Mouse (Mus musculus): ENCODE measurements around the gene Kcnh2. TPM values are rescaled to one million over a fixed set of nuclear protein-coding genes. Genes with fewer than 3 reads are reported as not detected.
A peak's percentile ranks its signal among the peaks of the same experiment; 100 is the strongest.

The Kcnh2 gene
- total and polyA plus RNA-seq, 3 experiments, result 1.8 to 6.8 TPM; not detected in 1

DNA sequence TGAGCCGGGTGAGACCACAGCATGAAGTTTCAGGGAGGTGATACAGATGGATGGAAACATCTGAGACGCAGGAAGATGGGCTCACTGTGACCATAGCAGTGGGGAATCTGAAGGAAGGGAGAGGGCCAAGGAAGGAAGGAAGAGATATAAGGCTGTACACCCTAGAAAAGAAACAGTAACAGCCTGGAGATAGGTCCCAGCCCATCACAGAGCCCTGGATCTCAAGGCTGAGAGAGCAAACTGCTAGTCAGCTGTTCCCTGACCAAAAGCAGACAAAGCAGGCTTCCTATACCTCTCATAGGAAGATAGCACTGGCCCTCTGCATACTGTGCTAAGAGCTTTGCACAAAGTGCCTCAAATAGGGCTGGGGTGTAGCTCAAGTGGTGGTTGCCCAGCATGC, 27.3 kb upstream of the Kcnh2 start (continued):
- TF ChIP-seq ELF1 (IDR thresholded peaks at IDR 0.05; ENCODE audit: low read depth, low read length), result no peak
- TF ChIP-seq CTCF (IDR thresholded peaks at IDR 0.05 in 2 of 3, conservative IDR thresholded peaks at IDR 0.05 in 1 of 3; ENCODE audit: control insufficient read depth in 1 of 3, insufficient read depth in 1 of 3, low read depth in 2 of 3, low read length in 3 of 3, poor library complexity in 1 of 3, severe bottlenecking in 1 of 3), result no peak
- 0 out of 2 replicates have a peak, but pooled peaks have one; percentile 21 for TF ChIP-seq MYB (IDR thresholded peaks at IDR 0.05; ENCODE audit: low read depth, low read length)
- no peak; the same call in 1 of the 2 replicates for TF ChIP-seq HCFC1 (IDR thresholded peaks at IDR 0.05; ENCODE audit: low read depth, low read length)
- TF ChIP-seq ZC3H11A (IDR thresholded peaks at IDR 0.05; ENCODE audit: low read depth, low read length), result no peak
- TF ChIP-seq ZMIZ1 (IDR thresholded peaks at IDR 0.05; ENCODE audit: low read depth, low read length), result no peak
- no peak for TF ChIP-seq MAX (IDR thresholded peaks at IDR 0.05; ENCODE audit: low read length)
- peak; percentile 77 for TF ChIP-seq RCOR1 (IDR thresholded peaks at IDR 0.05; ENCODE audit: low read depth, low read length)
- TF ChIP-seq TCF12 (IDR thresholded peaks at IDR 0.05; ENCODE audit: low read depth, low read length), result peak; percentile 55; the same call in 1 of the 2 replicates
- peak; percentile 43; the same call in 1 of the 2 replicates for TF ChIP-seq MYC (IDR thresholded peaks at IDR 0.05; ENCODE audit: low read depth, low read length)
- TF ChIP-seq POLR2A (IDR thresholded peaks at IDR 0.05; ENCODE audit: control insufficient read depth in 1 of 2, insufficient read depth in 1 of 2, low read depth in 1 of 2, low read length in 2 of 2, poor library complexity in 1 of 2), result peak in 1 of 2 experiments; percentile 50; a peak in 2 of 4 replicates

DNA sequence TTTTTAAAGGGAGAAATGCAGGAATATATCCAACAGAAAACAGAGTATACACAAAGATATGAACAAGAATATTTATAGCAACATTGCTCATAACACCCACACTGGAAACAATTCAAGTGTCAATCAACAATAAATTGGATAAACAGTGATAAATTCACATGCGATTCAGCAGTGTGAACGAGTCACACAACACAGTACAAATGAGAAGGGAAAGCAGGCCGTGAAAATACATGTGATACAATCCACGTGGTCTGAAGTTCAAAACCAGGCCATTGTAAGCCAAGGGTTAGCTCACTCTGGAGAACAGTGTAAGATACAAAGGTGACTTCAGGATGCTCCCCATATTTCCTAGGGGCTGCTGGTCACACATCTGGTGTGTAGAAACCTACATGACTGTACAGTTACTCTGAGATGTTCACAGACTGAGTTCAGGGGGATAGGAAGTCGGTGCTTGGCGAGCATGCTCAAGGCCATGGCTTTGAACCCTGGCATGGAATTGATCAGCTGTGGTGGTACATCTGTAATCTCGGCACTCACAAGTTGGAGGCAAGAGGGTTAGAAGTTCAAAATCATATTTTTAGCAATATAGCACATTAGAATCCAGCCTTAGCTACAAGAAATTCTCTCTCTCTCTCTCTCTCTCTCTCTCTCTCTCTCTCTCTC, 23.4 kb upstream of the Kcnh2 start:
- DNase-seq (ENCODE audit: low read depth, low spot score), result peak; percentile 36

DNA sequence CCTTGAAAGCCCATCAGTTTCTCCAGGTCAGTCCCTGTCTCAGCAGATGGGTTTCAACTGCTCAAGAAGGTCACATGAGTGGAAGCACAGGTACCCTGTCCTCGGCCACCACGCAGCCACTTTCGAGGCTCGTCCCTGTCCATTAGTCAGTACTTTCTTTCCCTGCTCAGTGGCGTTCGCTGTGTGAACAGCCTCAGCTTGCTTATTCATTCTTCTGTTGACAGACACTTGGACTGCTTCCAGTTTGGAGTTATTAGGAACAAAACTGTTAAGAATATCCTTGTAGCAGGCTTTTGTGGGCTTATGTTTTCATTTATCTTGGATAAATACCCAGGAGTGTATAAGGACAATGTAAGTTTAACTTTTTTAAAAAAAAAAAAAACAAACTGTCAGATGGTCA, 22.8 kb upstream of the Kcnh2 start:
- H3K27ac ChIP-seq (ENCODE audit: control insufficient read depth, low read depth, low read length), result no peak overlapping the region
- no peak overlapping the region; the same call in 1 of the 2 replicates for H3K9ac ChIP-seq (ENCODE audit: control insufficient read depth, low read depth, low read length, poor library complexity, severe bottlenecking)
- peaks cover 0 to 14% of the 10 kb centered on the region in 2 experiments; a peak in 2 of 4 replicates for H3K36me3 ChIP-seq (ENCODE audit: control insufficient read depth in 1 of 2, insufficient read depth in 2 of 2, low read length in 2 of 2)
- peaks cover 8 to 24% of the 10 kb centered on the region in 2 experiments for H3K4me1 ChIP-seq (ENCODE audit: control insufficient read depth in 1 of 2, insufficient read depth in 2 of 2, low read length in 2 of 2)
- H3K79me2 ChIP-seq (ENCODE audit: control insufficient read depth, insufficient read depth, low read length, poor library complexity), result no peaks in the 10 kb centered on the region
- H3K9me3 ChIP-seq (replicated peaks; ENCODE audit: insufficient read depth, low read length), result no peaks in the 10 kb centered on the region
- H3K4me3 ChIP-seq (ENCODE audit: control insufficient read depth in 1 of 2, insufficient read depth in 1 of 2, low read depth in 2 of 2, low read length in 2 of 2), result no peak overlapping the region
- no peaks in the 10 kb centered on the region for H3K27me3 ChIP-seq (ENCODE audit: control insufficient read depth in 1 of 2, insufficient read depth in 2 of 2, low read length in 2 of 2)
- peak; percentile 46 for DNase-seq (ENCODE audit: low read depth, low spot score)
- TF ChIP-seq ZNF384 (IDR thresholded peaks at IDR 0.05; ENCODE audit: low read depth, low read length) (peak; percentile 39; the same call in 1 of the 2 replicates), CHD1 (IDR thresholded peaks at IDR 0.05; ENCODE audit: low read depth, low read length) (no peak)

More for the DNA sequence above, 23.4 kb upstream of the Kcnh2 start:
- no peaks in the 10 kb centered on the region for H3K27me3 ChIP-seq (ENCODE audit: control insufficient read depth in 1 of 2, insufficient read depth in 2 of 2, low read length in 2 of 2)
- H3K27ac ChIP-seq (ENCODE audit: control insufficient read depth, low read depth, low read length), result no peak overlapping the region
- H3K36me3 ChIP-seq (ENCODE audit: control insufficient read depth in 1 of 2, insufficient read depth in 2 of 2, low read length in 2 of 2), result peaks cover 0 to 19% of the 10 kb centered on the region in 2 experiments; a peak in 2 of 4 replicates
- peaks cover 8 to 30% of the 10 kb centered on the region in 2 experiments for H3K4me1 ChIP-seq (ENCODE audit: control insufficient read depth in 1 of 2, insufficient read depth in 2 of 2, low read length in 2 of 2)
- no peaks in the 10 kb centered on the region for H3K9me3 ChIP-seq (replicated peaks; ENCODE audit: insufficient read depth, low read length)
- no peak overlapping the region for H3K4me3 ChIP-seq (ENCODE audit: control insufficient read depth in 1 of 2, insufficient read depth in 1 of 2, low read depth in 2 of 2, low read length in 2 of 2)
- no peaks in the 10 kb centered on the region for H3K79me2 ChIP-seq (ENCODE audit: control insufficient read depth, insufficient read depth, low read length, poor library complexity)
- no peak for TF ChIP-seq UBTF (IDR thresholded peaks at IDR 0.05; ENCODE audit: borderline replicate concordance, insufficient read depth, low read depth, low read length)
- no peak for TF ChIP-seq POLR2AphosphoS2 (IDR thresholded peaks at IDR 0.05; ENCODE audit: low read length)
- TF ChIP-seq EP300 (IDR thresholded peaks at IDR 0.05; ENCODE audit: low read depth in 1 of 2, low read length in 2 of 2), result 0 out of 4 replicates have a peak, but pooled peaks of 1 of the 2 experiments have one; percentile 3
- TF ChIP-seq RCOR1 (IDR thresholded peaks at IDR 0.05; ENCODE audit: low read depth, low read length), result peak; percentile 59
- TF ChIP-seq ETS1 (IDR thresholded peaks at IDR 0.05; ENCODE audit: low read depth, low read length), result peak; percentile 32; the same call in 1 of the 2 replicates
- no peak for TF ChIP-seq CHD1 (IDR thresholded peaks at IDR 0.05; ENCODE audit: low read depth, low read length)
- TF ChIP-seq JUND (IDR thresholded peaks at IDR 0.05; ENCODE audit: low read depth, low read length), result 0 out of 2 replicates have a peak, but pooled peaks have one; percentile 35
- peak; percentile 51; the same call in 1 of the 2 replicates for TF ChIP-seq NRF1 (IDR thresholded peaks at IDR 0.05; ENCODE audit: insufficient read depth, low read depth, low read length, poor library complexity, severe bottlenecking)
- no peak overlapping the region for H3K9ac ChIP-seq (ENCODE audit: control insufficient read depth, low read depth, low read length, poor library complexity, severe bottlenecking)
